Mouse (Mus musculus) heart, postnatal 0 days (tissue): ENCODE measurements around the gene a.

ENCODE experiments used
- CTCF ChIP-seq: IDR thresholded peaks from 2 replicates; pipeline ENCODE4 v1.5.1; 2016; ENCODE audit warnings: antibody characterized with exemption, control low read depth, low read depth
- EP300 ChIP-seq: IDR thresholded peaks from 2 replicates; pipeline ENCODE4 v1.6.1; 2016; ENCODE audit warnings: antibody characterized with exemption, low read depth

- TF ChIP-seq CTCF (no peak), EP300 (no peak)
These were observed 200.2 kb downstream of the a start for GRCm38 (mm10) chr2:154991411-154991810.
